Mouse (Mus musculus) liver, embryonic 18 days (tissue): ENCODE data around the gene Gm5244. TPM values are rescaled to one million over a fixed set of nuclear protein-coding genes. Genes with fewer than 3 reads are reported as not detected.

Experiments
- polyA plus RNA-seq: library from polyadenylated mRNA; depleted of rRNA; stranded (reverse); fragments of >200 nt; gene quantifications from 2 replicates; pipeline ENCODE4 v1.2.3, GENCODE M21; 2012; rRNA removed

Gm5244 gene
- polyA plus RNA-seq, result not detected in 2 replicates

GRCm38 (mm10) chr19:12846382-12846781 is at the start of gene Gm5244:
TSS of gene Gm5244 (plus strand) at chr19:12846682.

GRCm38 (mm10) chr19:12856983-12857382 is 10.5 kb downstream of the Gm5244 start, which contains the start of gene Olfr1444:
TSS of gene Olfr1444 (plus strand) at chr19:12857283.

GRCm38 (mm10) chr19:12883555-12883954 is 37.1 kb downstream of the Gm5244 start, which contains the start of gene Olfr1445:
TSS of gene Olfr1445 (plus strand) at chr19:12883855.

DNA sequence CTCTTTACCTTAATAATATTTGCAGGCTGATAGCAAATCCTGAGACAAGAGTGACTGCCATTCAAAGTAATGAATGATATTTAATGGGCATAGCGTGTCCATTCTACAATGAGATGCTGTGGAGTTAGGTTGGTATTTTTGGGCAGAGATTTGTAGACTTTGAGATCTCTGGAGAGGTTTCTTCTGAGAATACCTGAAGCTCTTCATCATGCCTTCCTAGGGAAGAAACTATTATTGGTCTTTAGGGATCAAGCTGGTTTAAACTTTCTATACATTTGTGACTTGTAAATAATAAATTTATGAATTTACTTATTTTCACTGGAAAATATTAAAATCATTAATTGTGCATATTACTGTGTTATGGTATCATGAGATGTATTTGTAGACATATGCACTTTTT is 46.9 kb downstream of the Gm5244 start, which contains the start of gene Olfr1446:
Olfr1446 (minus strand) TSS at position 101 of the 400 bp plus-strand sequence.

Other genes starting within 250 kb of the Gm5244 start
- 115 and 136 TPM in 2 replicates for gene Gm4952, start 246.7 kb upstream of the Gm5244 start, polyA plus RNA-seq
- 0.86 and 2.3 TPM in 2 replicates for gene Glyat, start 213.4 kb upstream of the Gm5244 start, polyA plus RNA-seq
- gene Olfr1442, start 176.2 kb upstream of the Gm5244 start, polyA plus RNA-seq, result not detected in 2 replicates
- not detected in 2 replicates for gene Olfr1443, start 168.6 kb upstream of the Gm5244 start, polyA plus RNA-seq
- gene Keg1, start 150.9 kb upstream of the Gm5244 start, polyA plus RNA-seq, result 24.3 and 29.5 TPM in 2 replicates
- gene Cntf, start 81.0 kb upstream of the Gm5244 start, polyA plus RNA-seq, result 0.88 and 1.2 TPM in 2 replicates
- 11.9 and 12.3 TPM in 2 replicates for gene Zfp91, start 50.6 kb upstream of the Gm5244 start, polyA plus RNA-seq
- 2.4 and 3.2 TPM in 2 replicates for gene Lpxn, start 50.5 kb upstream of the Gm5244 start, polyA plus RNA-seq
- 0.02 TPM in 1 of 2 replicates, not detected in the other for gene Olfr1444, start 10.6 kb downstream of the Gm5244 start, polyA plus RNA-seq
- not detected in 2 replicates for gene Olfr1445, start 37.2 kb downstream of the Gm5244 start, polyA plus RNA-seq
- gene Olfr1446, start 46.8 kb downstream of the Gm5244 start, polyA plus RNA-seq, result not detected in 2 replicates
- gene Olfr1447, start 57.1 kb downstream of the Gm5244 start, polyA plus RNA-seq, result not detected in 2 replicates
- gene Olfr1448, start 77.7 kb downstream of the Gm5244 start, polyA plus RNA-seq, result not detected in 2 replicates
- gene Olfr1449, start 84.2 kb downstream of the Gm5244 start, polyA plus RNA-seq, result not detected in 2 replicates
- not detected in 2 replicates for gene Olfr1450, start 103.6 kb downstream of the Gm5244 start, polyA plus RNA-seq
- gene Olfr1451, start 148.3 kb downstream of the Gm5244 start, polyA plus RNA-seq, result not detected in 2 replicates
- not detected in 2 replicates for gene Olfr1453, start 181.6 kb downstream of the Gm5244 start, polyA plus RNA-seq
- gene Olfr1454, start 213.9 kb downstream of the Gm5244 start, polyA plus RNA-seq, result not detected in 2 replicates